Mouse (Mus musculus): ENCODE results near the gene Itpr1. TPM values are rescaled to one million over a fixed set of nuclear protein-coding genes. Genes with fewer than 3 reads are reported as not detected.

Gene Itpr1
- total and polyA plus RNA-seq, 2 experiments: 6.9 to 55.0 TPM

DNA sequence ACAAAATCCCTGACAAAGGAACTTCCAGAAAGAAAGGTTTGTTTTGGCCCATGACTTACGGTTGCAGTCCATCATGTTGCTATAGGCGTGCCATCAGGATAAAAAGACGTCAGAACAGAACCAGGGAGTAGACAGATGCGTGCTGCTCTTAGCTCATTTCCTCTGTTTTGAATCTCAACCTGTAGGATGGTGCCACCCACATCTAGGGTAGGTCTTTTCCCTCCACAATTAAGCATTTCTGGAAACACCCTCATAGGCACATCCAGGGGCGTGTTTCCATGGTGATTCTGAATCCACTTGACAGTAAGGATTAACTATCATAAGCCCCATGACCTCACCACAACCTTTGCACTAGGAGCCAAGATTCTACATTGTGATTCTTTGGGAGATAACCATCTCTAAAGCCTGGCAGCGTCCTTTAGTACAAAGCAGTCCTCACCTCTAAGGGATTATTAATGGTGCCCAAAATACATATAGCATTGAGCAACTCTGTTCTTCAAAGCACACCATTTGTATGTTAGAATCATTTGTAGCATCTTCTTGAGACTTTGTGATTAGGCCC is 111.6 kb downstream of the Itpr1 start:
- H3K79me2 ChIP-seq (ENCODE audit: control insufficient read depth, insufficient read depth, low read length): peaks cover 12% of the 10 kb centered on the region; the same call in 1 of the 2 replicates
- 87% methylated on average over 6 of the region's 6 CpGs for WGBS
- no peaks in the 10 kb centered on the region for H3K27me3 ChIP-seq (ENCODE audit: control insufficient read depth, insufficient read depth, low read length)
- no peaks in the 10 kb centered on the region for H3K36me3 ChIP-seq (ENCODE audit: control insufficient read depth, insufficient read depth, low read length)
- no peak for DNase-seq (ENCODE audit: extremely low read depth, low read depth, low spot score)
- H3K9ac ChIP-seq (ENCODE audit: low read depth, low read length): no peak overlapping the region
- TF ChIP-seq CTCF (IDR thresholded peaks at IDR 0.05; ENCODE audit: low read depth, low read length) (no peak), POLR2A (IDR thresholded peaks at IDR 0.05; ENCODE audit: extremely low read depth, insufficient read depth, low read length) (no peak)
- no peak overlapping the region for H3K27ac ChIP-seq (replicated peaks; ENCODE audit: insufficient read depth, low read depth, low read length)
- no peak overlapping the region for H3K4me3 ChIP-seq (ENCODE audit: insufficient read depth, low read depth, low read length)
- H3K4me1 ChIP-seq (ENCODE audit: control insufficient read depth, insufficient read depth, low read length): peaks cover 9% of the 10 kb centered on the region; the same call in 1 of the 2 replicates

DNA sequence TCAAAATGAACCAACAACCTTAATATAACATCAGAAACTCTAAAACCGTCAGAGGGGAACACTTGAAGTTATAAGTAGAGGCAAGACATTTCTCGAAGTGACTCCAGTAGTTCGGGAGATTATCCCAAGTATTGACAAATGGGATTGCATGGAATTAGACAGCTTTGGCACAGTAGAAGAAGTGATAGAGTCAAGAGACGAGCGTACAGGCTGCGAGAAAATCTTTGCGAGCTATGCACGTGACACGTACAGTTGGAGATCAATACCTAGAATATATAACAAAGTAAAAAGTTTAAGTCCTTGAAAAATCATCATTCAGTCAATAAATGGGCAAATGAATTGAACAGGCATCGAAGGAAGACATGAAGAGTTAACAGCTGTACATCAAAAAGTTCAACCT is 112.5 kb downstream of the Itpr1 start:
- TF ChIP-seq CTCF (IDR thresholded peaks at IDR 0.05; ENCODE audit: low read depth, low read length) (no peak), POLR2A (IDR thresholded peaks at IDR 0.05; ENCODE audit: extremely low read depth, insufficient read depth, low read length) (no peak)
- Histone ChIP-seq H3K27me3 (ENCODE audit: control insufficient read depth, insufficient read depth, low read length) (no peaks in the 10 kb centered on the region), H3K27ac (replicated peaks; ENCODE audit: insufficient read depth, low read depth, low read length) (no peak overlapping the region), H3K36me3 (ENCODE audit: control insufficient read depth, insufficient read depth, low read length) (no peaks in the 10 kb centered on the region), H3K79me2 (ENCODE audit: control insufficient read depth, insufficient read depth, low read length) (peaks cover 17% of the 10 kb centered on the region; the same call in 1 of the 2 replicates), H3K9ac (ENCODE audit: low read depth, low read length) (no peak overlapping the region), H3K4me1 (ENCODE audit: control insufficient read depth, insufficient read depth, low read length) (peaks cover 9% of the 10 kb centered on the region; the same call in 1 of the 2 replicates), H3K4me3 (ENCODE audit: insufficient read depth, low read depth, low read length) (no peak overlapping the region)
- DNase-seq (ENCODE audit: extremely low read depth, low read depth, low spot score): no peak
- WGBS: 96% methylated on average over 10 of the region's 10 CpGs

DNA sequence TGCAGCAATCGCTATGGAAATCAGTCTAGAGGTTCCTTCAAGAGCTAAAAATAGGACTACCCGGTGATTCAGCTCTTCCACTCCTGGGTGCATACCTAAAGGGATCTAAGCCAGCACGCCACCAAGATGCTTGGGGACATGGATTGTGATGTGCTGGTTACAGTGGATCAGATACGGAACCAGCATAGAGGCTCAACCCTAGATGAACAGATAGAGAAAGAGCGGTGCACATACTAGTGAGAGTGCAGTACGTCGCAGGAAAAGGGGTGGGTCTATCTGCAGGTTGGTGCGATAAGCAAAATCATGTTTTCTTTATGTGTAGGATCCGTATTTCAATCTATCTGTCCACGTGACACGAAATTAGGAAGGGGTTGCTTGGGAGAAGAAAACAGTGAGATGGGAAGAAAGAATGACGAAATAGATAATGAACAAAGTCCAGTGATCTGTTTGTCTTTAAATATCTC is 113.1 kb downstream of the Itpr1 start:
- no peak for TF ChIP-seq POLR2A (IDR thresholded peaks at IDR 0.05; ENCODE audit: extremely low read depth, insufficient read depth, low read length)
- no peak for TF ChIP-seq CTCF (IDR thresholded peaks at IDR 0.05; ENCODE audit: low read depth, low read length)
- Histone ChIP-seq H3K4me1 (ENCODE audit: control insufficient read depth, insufficient read depth, low read length) (peaks cover 9% of the 10 kb centered on the region; the same call in 1 of the 2 replicates), H3K27ac (replicated peaks; ENCODE audit: insufficient read depth, low read depth, low read length) (peak overlapping the region; percentile 91; the same call in 1 of the 2 replicates), H3K4me3 (ENCODE audit: insufficient read depth, low read depth, low read length) (no peak overlapping the region), H3K27me3 (ENCODE audit: control insufficient read depth, insufficient read depth, low read length) (no peaks in the 10 kb centered on the region), H3K9ac (ENCODE audit: low read depth, low read length) (no peak overlapping the region), H3K36me3 (ENCODE audit: control insufficient read depth, insufficient read depth, low read length) (no peaks in the 10 kb centered on the region), H3K79me2 (ENCODE audit: control insufficient read depth, insufficient read depth, low read length) (peaks cover 19% of the 10 kb centered on the region; the same call in 1 of the 2 replicates)
- DNase-seq (ENCODE audit: extremely low read depth, low read depth, low spot score): peak; percentile 82
- WGBS: 57% methylated on average over 12 of the region's 12 CpGs

DNA sequence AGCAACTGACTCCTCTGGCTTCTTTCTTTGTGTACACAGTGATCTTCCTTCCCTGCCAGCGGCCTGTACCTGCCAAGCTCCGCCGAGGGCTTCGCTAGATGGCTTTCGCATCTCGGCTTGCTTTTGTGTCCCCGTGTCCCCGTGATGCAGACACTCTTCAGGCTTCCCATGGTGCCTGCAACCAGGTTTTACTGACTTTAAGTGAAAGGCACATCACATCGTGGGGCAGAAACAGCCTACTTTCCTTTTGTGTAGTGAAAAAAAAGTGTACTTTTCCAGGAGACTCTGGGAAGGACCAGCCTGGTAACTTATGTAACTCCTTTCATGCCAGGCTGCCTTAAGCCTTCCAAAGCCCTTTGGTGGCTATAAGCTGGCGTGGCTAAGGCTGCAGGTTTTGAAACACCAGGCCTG is 113.9 kb downstream of the Itpr1 start:
- Histone ChIP-seq H3K4me3 (ENCODE audit: insufficient read depth, low read depth, low read length) (no peak overlapping the region), H3K9ac (ENCODE audit: low read depth, low read length) (no peak overlapping the region), H3K4me1 (ENCODE audit: control insufficient read depth, insufficient read depth, low read length) (peaks cover 9% of the 10 kb centered on the region; the same call in 1 of the 2 replicates), H3K36me3 (ENCODE audit: control insufficient read depth, insufficient read depth, low read length) (no peaks in the 10 kb centered on the region), H3K27me3 (ENCODE audit: control insufficient read depth, insufficient read depth, low read length) (no peaks in the 10 kb centered on the region), H3K79me2 (ENCODE audit: control insufficient read depth, insufficient read depth, low read length) (peaks cover 24% of the 10 kb centered on the region; the same call in 1 of the 2 replicates), H3K27ac (replicated peaks; ENCODE audit: insufficient read depth, low read depth, low read length) (peak overlapping the region; percentile 91)
- TF ChIP-seq CTCF (IDR thresholded peaks at IDR 0.05; ENCODE audit: low read depth, low read length) (no peak), POLR2A (IDR thresholded peaks at IDR 0.05; ENCODE audit: extremely low read depth, insufficient read depth, low read length) (no peak)
- DNase-seq (ENCODE audit: extremely low read depth, low read depth, low spot score): peak; percentile 89
- WGBS: 20% methylated on average over 10 of the region's 10 CpGs

DNA sequence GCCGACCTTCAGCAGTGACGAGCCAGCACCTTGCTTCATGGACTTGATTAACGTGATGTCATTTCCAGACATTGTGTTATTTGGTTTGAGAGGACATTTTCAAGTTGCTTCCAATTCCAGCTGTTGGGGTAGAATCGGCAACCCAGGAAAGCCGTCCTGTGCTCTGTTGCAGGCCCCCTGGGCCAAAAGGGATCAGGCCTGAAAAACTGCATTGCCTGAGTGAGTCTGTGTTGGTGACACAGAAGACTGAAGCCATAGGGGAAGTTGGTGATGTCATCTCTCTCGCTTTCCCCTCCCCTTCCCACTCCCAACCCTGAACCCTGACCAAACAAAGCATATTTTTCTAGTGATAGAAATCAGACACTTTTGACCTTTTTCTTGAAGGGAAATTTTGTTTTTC is 114.7 kb downstream of the Itpr1 start:
- H3K4me3 ChIP-seq (ENCODE audit: insufficient read depth, low read depth, low read length): no peak overlapping the region
- peaks cover 29% of the 10 kb centered on the region; the same call in 1 of the 2 replicates for H3K79me2 ChIP-seq (ENCODE audit: control insufficient read depth, insufficient read depth, low read length)
- TF ChIP-seq CTCF (IDR thresholded peaks at IDR 0.05; ENCODE audit: low read depth, low read length): no peak
- TF ChIP-seq POLR2A (IDR thresholded peaks at IDR 0.05; ENCODE audit: extremely low read depth, insufficient read depth, low read length): no peak
- H3K27ac ChIP-seq (replicated peaks; ENCODE audit: insufficient read depth, low read depth, low read length): no peak overlapping the region
- 90% methylated on average over 6 of the region's 6 CpGs for WGBS
- DNase-seq (ENCODE audit: extremely low read depth, low read depth, low spot score): no peak
- H3K4me1 ChIP-seq (ENCODE audit: control insufficient read depth, insufficient read depth, low read length): peaks cover 9% of the 10 kb centered on the region; the same call in 1 of the 2 replicates
- H3K9ac ChIP-seq (ENCODE audit: low read depth, low read length): no peak overlapping the region
- no peaks in the 10 kb centered on the region for H3K27me3 ChIP-seq (ENCODE audit: control insufficient read depth, insufficient read depth, low read length)
- no peaks in the 10 kb centered on the region for H3K36me3 ChIP-seq (ENCODE audit: control insufficient read depth, insufficient read depth, low read length)

DNA sequence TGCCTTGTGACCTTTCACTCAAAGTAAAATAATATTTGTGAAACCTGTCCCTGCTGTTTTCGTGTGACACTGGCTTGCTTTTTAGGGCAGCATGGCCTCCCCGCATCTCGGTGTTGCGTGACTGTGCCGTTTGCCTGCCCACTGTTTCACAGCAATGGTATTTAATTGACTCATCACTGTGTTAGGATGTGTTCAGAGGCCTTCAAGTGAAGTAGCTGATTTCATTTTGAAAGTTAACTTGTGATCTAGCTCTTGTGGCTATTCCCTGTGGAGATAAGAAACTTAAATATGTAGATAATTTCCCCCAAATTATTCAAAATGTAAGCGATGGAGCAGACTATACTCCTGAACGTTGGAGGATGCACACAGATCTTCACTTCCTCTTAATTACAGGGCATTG is 115.4 kb downstream of the Itpr1 start:
- TF ChIP-seq POLR2A (IDR thresholded peaks at IDR 0.05; ENCODE audit: extremely low read depth, insufficient read depth, low read length) (no peak), CTCF (IDR thresholded peaks at IDR 0.05; ENCODE audit: low read depth, low read length) (no peak)
- 74% methylated on average over 7 of the region's 7 CpGs for WGBS
- Histone ChIP-seq H3K79me2 (ENCODE audit: control insufficient read depth, insufficient read depth, low read length) (peaks cover 29% of the 10 kb centered on the region; the same call in 1 of the 2 replicates), H3K27ac (replicated peaks; ENCODE audit: insufficient read depth, low read depth, low read length) (no peak overlapping the region), H3K27me3 (ENCODE audit: control insufficient read depth, insufficient read depth, low read length) (no peaks in the 10 kb centered on the region), H3K4me3 (ENCODE audit: insufficient read depth, low read depth, low read length) (no peak overlapping the region), H3K36me3 (ENCODE audit: control insufficient read depth, insufficient read depth, low read length) (no peaks in the 10 kb centered on the region), H3K9ac (ENCODE audit: low read depth, low read length) (no peak overlapping the region), H3K4me1 (ENCODE audit: control insufficient read depth, insufficient read depth, low read length) (peaks cover 9% of the 10 kb centered on the region; the same call in 1 of the 2 replicates)
- DNase-seq (ENCODE audit: extremely low read depth, low read depth, low spot score): no peak
